Mouse (Mus musculus) liver, embryonic 11.5 days (tissue): Measurements from ENCODE around the gene Tbc1d17. TPM values are rescaled to one million over a fixed set of nuclear protein-coding genes. Genes with fewer than 3 reads are reported as not detected.

Experiments
- ATAC-seq: fragments of 200-750 bp; cut with Nextera tagmentation; replicated peaks from 2 replicates; pipeline ENCODE4 v1.8.0; 2017; ENCODE audit warnings: moderate number of reproducible peaks, mild to moderate bottlenecking, moderate TSS enrichment, moderate library complexity; ENCODE audit not compliant: low FRiP score
- DNase-seq: peaks from one replicate; pipeline ENCODE4 v3.0.0-alpha.2; 2017; ENCODE audit warnings: low spot score
- H3K27ac ChIP-seq: fragments of 300-500 bp; sonication (generic); 2 replicates; pipeline ENCODE4 v1.5.1; 2014; ENCODE audit warnings: mild to moderate bottlenecking, low read depth, low read length, control low read depth
- H3K27me3 ChIP-seq: fragments of 300-500 bp; sonication (generic); replicated peaks from 2 replicates; pipeline ENCODE4 v1.6.1; 2014; ENCODE audit warnings: low read length, mixed read lengths; ENCODE audit not compliant: control insufficient read depth, insufficient read depth
- H3K36me3 ChIP-seq: fragments of 300-500 bp; sonication (generic); 2 replicates; pipeline ENCODE4 v1.6.1; 2014; ENCODE audit warnings: mild to moderate bottlenecking, low read length, moderate library complexity, mixed read lengths; ENCODE audit not compliant: control insufficient read depth, insufficient read depth
- H3K4me1 ChIP-seq: fragments of 300-500 bp; sonication (generic); replicated peaks from 2 replicates; pipeline ENCODE4 v1.6.1; 2014; ENCODE audit warnings: low read length, mixed read lengths; ENCODE audit not compliant: control insufficient read depth, insufficient read depth
- H3K4me2 ChIP-seq: fragments of 300-500 bp; sonication (generic); 2 replicates; pipeline ENCODE4 v1.6.1; 2014; ENCODE audit warnings: mild to moderate bottlenecking, control low read depth, moderate library complexity
- H3K4me3 ChIP-seq: fragments of 300-500 bp; sonication (generic); 2 replicates; pipeline ENCODE4 v1.5.1; 2014; ENCODE audit warnings: low read depth, low read length, control low read depth
- H3K9ac ChIP-seq: fragments of 300-500 bp; sonication (generic); 2 replicates; pipeline ENCODE4 v1.6.1; 2014; ENCODE audit warnings: low read depth, low read length, control low read depth
- H3K9me3 ChIP-seq: fragments of 300-500 bp; sonication (generic); 2 replicates; pipeline ENCODE4 v1.6.1; 2016; ENCODE audit warnings: low read length, inconsistent platforms, mixed read lengths; ENCODE audit not compliant: control insufficient read depth
- WGBS: fragments of 180-500 bp; shearing (Covaris S2); extraction: QIAGEN DNeasy Blood & Tissue Kit; methylation state at CpG from one replicate; pipeline ENCODE4 v1.1.7; 2014; 5-methylcytosine and 5-hydroxymethylcytosine counted together
- polyA plus RNA-seq: library from polyadenylated mRNA; unstranded; fragments of >200 nt; fragmentation: Nextera tagmentation; extraction: Ambion mirVana; gene quantifications from 2 replicates; pipeline ENCODE4 v1.2.1, GENCODE M21; 2014

Tbc1d17 gene
- polyA plus RNA-seq: 50.5 and 53.3 TPM in 2 replicates

GRCm38 (mm10) chr7:44848561-44849415, at the start of gene Tbc1d17, which contains the start of gene Akt1s1:
Gene Tbc1d17, minus strand, starts transcription at chr7:44849079.
Gene Akt1s1, plus strand, starts transcription at chr7:44848991.
- peak within 1 kb of the TSS; percentile 89 for H3K4me3 ChIP-seq
- peak within 1 kb of the TSS; percentile 95 for H3K27ac ChIP-seq
- peak within 1 kb of the TSS; percentile 96 for H3K9ac ChIP-seq
- H3K27me3 ChIP-seq: no peaks in the 10 kb centered on the region
- DNase-seq (peak; percentile 98), ATAC-seq (peak; percentile 82)
- H3K4me1 ChIP-seq: peaks cover 23% of the 10 kb centered on the region
- under 1% methylated on average over 54 of the region's 54 CpGs for WGBS
- H3K36me3 ChIP-seq: peaks cover 26% of the 10 kb centered on the region; the same call in 1 of the 2 replicates
- no peaks in the 10 kb centered on the region for H3K9me3 ChIP-seq
- H3K4me2 ChIP-seq: peak within 1 kb of the TSS; percentile 87

- Histone ChIP-seq H3K36me3 (peaks cover 30% of the 10 kb centered on the region), H3K9ac (no peak overlapping the region), H3K27me3 (no peaks in the 10 kb centered on the region), H3K4me2 (peak overlapping the region; percentile 16; the same call in 1 of the 2 replicates), H3K4me3 (0 out of 2 replicates have a peak overlapping the region, but pooled peaks have one; percentile 19), H3K4me1 (peaks cover 39% of the 10 kb centered on the region), H3K27ac (peak overlapping the region; percentile 39), H3K9me3 (no peaks in the 10 kb centered on the region)
- ATAC-seq: peak; percentile 27
- DNase-seq: no peak
- WGBS: 40% methylated on average over 19 of the region's 19 CpGs
Observed at GRCm38 (mm10) chr7:44898607-44899006, 49.7 kb upstream of the Tbc1d17 start.

- Histone ChIP-seq H3K4me2 (peak overlapping the region; percentile 86), H3K36me3 (peaks cover 20% of the 10 kb centered on the region; the same call in 1 of the 2 replicates), H3K4me1 (peaks cover 38% of the 10 kb centered on the region), H3K9ac (peak overlapping the region; percentile 83), H3K9me3 (no peaks in the 10 kb centered on the region), H3K27ac (peak overlapping the region; percentile 76), H3K27me3 (no peaks in the 10 kb centered on the region), H3K4me3 (peak overlapping the region; percentile 76)
- no peak for DNase-seq
- no peak for ATAC-seq
- WGBS: 43% methylated on average over 10 of the region's 10 CpGs
Observed at GRCm38 (mm10) chr7:44896499-44896898, 47.6 kb upstream of the Tbc1d17 start.

- Histone ChIP-seq H3K27ac (peak within 1 kb of the TSS; percentile 76), H3K4me3 (peak within 1 kb of the TSS; percentile 76), H3K36me3 (peaks cover 18% of the 10 kb centered on the region; the same call in 1 of the 2 replicates), H3K27me3 (no peaks in the 10 kb centered on the region), H3K4me2 (peak within 1 kb of the TSS; percentile 86), H3K9ac (peak within 1 kb of the TSS; percentile 83), H3K9me3 (no peaks in the 10 kb centered on the region), H3K4me1 (peaks cover 38% of the 10 kb centered on the region)
- ATAC-seq (peak; percentile 46), DNase-seq (peak; percentile 84)
- WGBS: 2% methylated on average over 34 of the region's 34 CpGs
Observed at GRCm38 (mm10) chr7:44895593-44896434, 46.9 kb upstream of the Tbc1d17 start, which contains the start of gene Fuz. Gene Fuz, plus strand, starts transcription at chr7:44896079.

GRCm38 (mm10) chr7:44895206-44895592, 46.3 kb upstream of the Tbc1d17 start:
- WGBS: 81% methylated on average over 7 of the region's 7 CpGs
- H3K27me3 ChIP-seq: no peaks in the 10 kb centered on the region
- peaks cover 39% of the 10 kb centered on the region for H3K4me1 ChIP-seq
- no peak overlapping the region for H3K9ac ChIP-seq
- DNase-seq (no peak), ATAC-seq (no peak)
- H3K4me3 ChIP-seq: peak overlapping the region; percentile 76
- no peaks in the 10 kb centered on the region for H3K9me3 ChIP-seq
- H3K36me3 ChIP-seq: peaks cover 12% of the 10 kb centered on the region; the same call in 1 of the 2 replicates
- 0 out of 2 replicates have a peak overlapping the region, but pooled peaks have one; percentile 30 for H3K27ac ChIP-seq
- peak overlapping the region; percentile 86 for H3K4me2 ChIP-seq

- H3K4me3 ChIP-seq: no peak overlapping the region
- no peak for ATAC-seq
- 77% methylated on average over 3 of the region's 3 CpGs for WGBS
- H3K9me3 ChIP-seq: no peaks in the 10 kb centered on the region
- DNase-seq: no peak
- no peaks in the 10 kb centered on the region for H3K27me3 ChIP-seq
- H3K4me1 ChIP-seq: peaks cover 38% of the 10 kb centered on the region
- H3K9ac ChIP-seq: no peak overlapping the region
- H3K4me2 ChIP-seq: no peak overlapping the region
- H3K27ac ChIP-seq: no peak overlapping the region
- H3K36me3 ChIP-seq: peaks cover 5% of the 10 kb centered on the region; the same call in 1 of the 2 replicates
Observed at GRCm38 (mm10) chr7:44894175-44894574, 45.3 kb upstream of the Tbc1d17 start.

GRCm38 (mm10) chr7:44893197-44893596, 44.3 kb upstream of the Tbc1d17 start:
- Histone ChIP-seq H3K36me3 (no peaks in the 10 kb centered on the region; the same call in 1 of the 2 replicates), H3K4me2 (peak overlapping the region; percentile 95), H3K4me3 (peak overlapping the region; percentile 79; the same call in 1 of the 2 replicates), H3K4me1 (peaks cover 35% of the 10 kb centered on the region), H3K27ac (peak overlapping the region; percentile 30), H3K9me3 (no peaks in the 10 kb centered on the region), H3K9ac (0 out of 2 replicates have a peak overlapping the region, but pooled peaks have one; percentile 10), H3K27me3 (no peaks in the 10 kb centered on the region)
- DNase-seq (no peak), ATAC-seq (no peak)
- WGBS: 33% methylated on average over 8 of the region's 8 CpGs

- Histone ChIP-seq H3K9me3 (no peaks in the 10 kb centered on the region), H3K27ac (peak within 1 kb of the TSS; percentile 78), H3K36me3 (no peaks in the 10 kb centered on the region; the same call in 1 of the 2 replicates), H3K27me3 (no peaks in the 10 kb centered on the region), H3K4me3 (peak within 1 kb of the TSS; percentile 79), H3K9ac (peak within 1 kb of the TSS; percentile 92), H3K4me2 (peak within 1 kb of the TSS; percentile 95), H3K4me1 (peaks cover 33% of the 10 kb centered on the region)
- WGBS: under 1% methylated on average over 56 of the region's 56 CpGs
- peak; percentile 87 for DNase-seq
- ATAC-seq: peak; percentile 76
Observed at GRCm38 (mm10) chr7:44892276-44892921, 43.5 kb upstream of the Tbc1d17 start, which contains the start of gene Med25. Gene Med25, minus strand, starts transcription at chr7:44892712.
